Mouse (Mus musculus) brain, embryonic 14.5 days (tissue): Measurements from ENCODE around the gene Olfr281. TPM values are rescaled to one million over a fixed set of nuclear protein-coding genes. Genes with fewer than 3 reads are reported as not detected.

ENCODE experiments used
- DNase-seq: peaks from one replicate; pipeline ENCODE4 v3.0.0-alpha.2; 2011; ENCODE audit warnings: low read depth
- CTCF ChIP-seq: fragments of 200-500 bp; IDR thresholded peaks from 2 replicates; pipeline ENCODE4 v1.5.1; 2012; ENCODE audit warnings: inconsistent platforms, mild to moderate bottlenecking, moderate library complexity, borderline replicate concordance; ENCODE audit not compliant: insufficient read depth, insufficient read length; ENCODE audit errors: extremely low read depth
- POLR2A ChIP-seq: fragments of 200-500 bp; IDR thresholded peaks from 2 replicates; pipeline ENCODE4 v1.6.1; 2012; ENCODE audit warnings: mild to moderate bottlenecking, inconsistent platforms, borderline replicate concordance; ENCODE audit not compliant: poor library complexity, insufficient read depth, insufficient read length, severe bottlenecking; ENCODE audit errors: extremely low read depth
- polyA plus RNA-seq: library from polyadenylated mRNA; depleted of rRNA; stranded (reverse); fragments of >200 nt; gene quantifications from 2 replicates; pipeline ENCODE4 v1.2.3, GENCODE M21; 2012; rRNA removed

The Olfr281 gene
- polyA plus RNA-seq, 1 experiment = not detected

DNA sequence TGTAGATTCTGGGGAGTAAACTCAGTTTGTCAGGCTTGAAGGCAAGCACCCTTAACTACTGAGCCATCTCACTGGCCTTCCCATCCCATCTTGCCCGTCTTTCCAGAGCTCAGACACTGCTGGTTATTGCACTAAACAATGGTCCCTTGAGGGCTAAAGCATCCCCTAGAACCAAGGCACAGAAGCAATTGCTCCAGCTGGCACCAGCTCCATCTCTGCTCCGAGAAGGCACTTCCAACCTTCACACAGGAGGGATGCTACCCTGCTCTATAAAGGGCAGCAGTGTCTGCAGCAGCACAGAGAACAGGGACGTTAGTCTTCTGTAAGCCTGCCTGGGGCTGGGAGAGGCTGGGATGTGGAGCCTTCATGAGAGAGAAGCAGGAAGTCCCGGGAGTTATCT is 39.7 kb downstream of the Olfr281 start, which contains the start of gene Olfr279:
Gene Olfr279, plus strand, starts transcription at position 301 of the 400 bp plus-strand sequence.
- no peak for TF ChIP-seq POLR2A
- TF ChIP-seq CTCF = no peak
- no peak for DNase-seq

GRCm38 (mm10) chr15:98497631-98498030 is 45.2 kb downstream of the Olfr281 start:
- no peak for DNase-seq
- TF ChIP-seq CTCF = no peak
- no peak for TF ChIP-seq POLR2A

DNA sequence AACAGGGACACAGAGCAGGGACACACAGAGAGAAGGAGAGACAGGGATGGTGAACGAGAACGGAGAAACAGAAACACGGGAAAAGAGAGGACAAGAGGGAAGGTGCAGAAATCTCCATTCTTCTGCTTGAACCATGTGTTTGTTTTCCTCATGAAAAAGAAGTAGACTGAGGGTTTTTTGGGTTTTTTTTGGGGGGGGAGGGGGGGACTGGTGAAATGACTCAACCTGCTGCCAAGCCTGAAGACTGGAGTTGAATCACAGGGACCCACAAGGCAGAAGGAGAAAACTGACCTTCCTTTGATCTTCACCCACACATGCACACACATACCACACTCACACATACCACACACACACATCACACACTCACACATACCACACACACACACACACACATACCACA is 50.9 kb downstream of the Olfr281 start:
- TF ChIP-seq CTCF (no peak), POLR2A (no peak)
- no peak for DNase-seq

DNA sequence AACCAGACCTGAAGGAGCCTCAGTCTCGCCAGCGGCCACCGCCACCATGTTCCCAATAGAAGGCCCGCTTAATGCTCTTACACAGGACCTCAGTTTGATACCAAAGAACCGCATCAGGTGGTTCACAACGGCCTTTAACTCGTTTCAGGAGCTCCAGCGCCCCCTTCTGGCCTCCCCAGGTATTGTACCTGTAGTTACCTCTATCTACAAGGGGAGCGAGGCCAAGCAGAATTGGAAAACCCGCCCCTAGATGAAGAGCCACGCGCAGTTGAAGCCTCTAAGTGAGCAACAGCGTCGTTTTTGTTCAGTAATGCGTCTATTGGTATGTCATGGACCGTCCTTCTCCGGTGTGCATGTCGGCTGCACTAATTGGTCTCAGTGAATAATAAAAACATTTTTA is 52.1 kb downstream of the Olfr281 start:
- TF ChIP-seq POLR2A = no peak
- TF ChIP-seq CTCF = peak; percentile 73
- DNase-seq = peak; percentile 53

DNA sequence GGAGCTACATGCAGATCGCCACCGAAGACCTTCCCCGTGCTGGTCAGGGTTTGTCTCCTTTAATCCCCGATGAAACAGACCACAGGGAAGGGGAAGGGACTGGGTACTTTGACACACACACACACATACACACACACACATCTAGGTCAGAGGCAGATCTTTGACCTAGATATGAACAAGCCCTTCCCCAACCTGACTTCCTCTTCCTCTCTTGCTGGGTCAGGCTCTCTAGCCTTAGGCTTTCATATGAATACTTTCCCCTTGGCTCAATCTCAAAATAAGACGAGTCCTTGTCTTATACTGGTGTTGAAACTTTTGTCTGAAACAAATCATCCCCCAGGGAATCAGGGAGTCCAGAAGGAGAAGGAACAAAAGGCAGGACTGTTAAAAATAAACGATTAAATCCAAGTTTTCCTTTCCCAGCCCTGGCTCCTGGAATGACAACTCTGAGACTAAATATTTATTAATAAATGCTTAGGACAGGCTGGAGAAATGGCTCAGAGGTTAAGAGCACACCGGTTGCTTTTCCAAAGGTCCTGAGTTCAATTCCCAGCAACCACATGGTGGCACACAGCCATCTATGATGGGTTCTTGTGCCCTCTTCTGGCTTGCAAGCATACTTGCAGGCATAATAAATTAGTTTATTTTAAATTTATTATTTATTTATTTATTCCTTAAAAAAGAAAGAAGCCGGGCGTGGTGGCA is 54.0 kb downstream of the Olfr281 start:
- no peak for DNase-seq

DNA sequence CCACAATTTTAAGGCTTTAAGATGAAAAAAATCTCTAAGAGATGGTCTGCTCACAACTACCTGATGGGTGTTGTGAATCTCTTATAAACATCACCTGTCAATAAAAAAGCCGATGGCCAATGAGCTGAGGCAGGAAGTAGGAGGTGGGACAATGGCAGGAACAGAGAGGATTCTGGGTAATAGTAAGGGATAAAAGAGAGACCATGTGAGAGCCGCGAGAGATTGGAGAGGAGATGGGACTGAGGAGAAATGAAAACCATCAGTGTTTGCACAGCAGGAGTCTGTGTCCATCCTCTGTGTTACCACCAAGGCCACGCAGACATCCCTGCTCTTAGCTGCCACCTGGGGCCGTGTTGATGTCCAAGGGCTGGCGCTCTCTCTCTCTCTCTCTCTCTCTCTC is 54.9 kb downstream of the Olfr281 start:
- no peak for DNase-seq
- TF ChIP-seq CTCF (no peak), POLR2A (no peak)

More for the DNA sequence above, 54.0 kb downstream of the Olfr281 start:
- TF ChIP-seq POLR2A (no peak), CTCF (no peak)

DNA sequence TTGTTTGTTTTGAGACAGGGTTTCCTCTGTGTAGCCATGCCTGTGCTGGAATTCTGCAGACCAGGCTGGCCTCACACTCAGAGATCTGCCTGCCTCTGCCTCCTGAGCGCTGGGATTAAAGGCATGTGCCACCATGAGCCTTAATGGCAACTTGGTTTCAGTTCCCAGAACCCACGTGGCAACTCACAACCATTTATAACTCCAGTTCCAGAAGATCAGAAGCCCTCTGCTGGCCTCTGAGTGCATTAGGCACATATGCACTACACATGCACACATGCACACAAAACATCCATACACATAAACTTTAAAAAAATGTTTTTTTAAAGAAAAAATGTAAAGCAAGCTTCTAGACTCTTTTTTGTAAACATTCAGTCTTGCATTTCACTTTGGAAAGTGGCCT is 57.0 kb downstream of the Olfr281 start:
- no peak for TF ChIP-seq CTCF
- DNase-seq = no peak

Other genes with a start within 250 kb of the Olfr281 start
- not detected in 2 replicates for gene Gm44579, start 231.6 kb upstream of the Olfr281 start, polyA plus RNA-seq
- gene Olfr287, start 231.5 kb upstream of the Olfr281 start, polyA plus RNA-seq = not detected in 2 replicates
- gene Olfr286, start 218.1 kb upstream of the Olfr281 start, polyA plus RNA-seq = not detected in 2 replicates
- not detected in 2 replicates for gene H1fnt, start 195.3 kb upstream of the Olfr281 start, polyA plus RNA-seq
- gene Zfp641, start 156.4 kb upstream of the Olfr281 start, polyA plus RNA-seq = 7.7 and 13.9 TPM in 2 replicates
- not detected in 2 replicates for gene Olfr285, start 135.2 kb upstream of the Olfr281 start, polyA plus RNA-seq
- not detected in 2 replicates for gene Olfr284, start 111.6 kb upstream of the Olfr281 start, polyA plus RNA-seq
- not detected in 2 replicates for gene Olfr283, start 71.6 kb upstream of the Olfr281 start, polyA plus RNA-seq
- gene Olfr282, start 21.4 kb upstream of the Olfr281 start, polyA plus RNA-seq = not detected in 2 replicates
- not detected in 2 replicates for gene OR5BS1P, start 17.3 kb downstream of the Olfr281 start, polyA plus RNA-seq
- not detected in 2 replicates for gene Lalba, start 30.1 kb downstream of the Olfr281 start, polyA plus RNA-seq
- gene Olfr279, start 39.8 kb downstream of the Olfr281 start, polyA plus RNA-seq = not detected in 2 replicates
- 106 and 115 TPM in 2 replicates for gene Kansl2, start 81.7 kb downstream of the Olfr281 start, polyA plus RNA-seq
- gene Ccnt1, start 118.3 kb downstream of the Olfr281 start, polyA plus RNA-seq = 25.5 and 29.5 TPM in 2 replicates
- gene 4930415O20Rik, start 118.4 kb downstream of the Olfr281 start, polyA plus RNA-seq = not detected in 2 replicates
- 38.3 and 50.2 TPM in 2 replicates for gene Adcy6, start 157.5 kb downstream of the Olfr281 start, polyA plus RNA-seq
- 287 and 323 TPM in 2 replicates for gene Cacnb3, start 178.3 kb downstream of the Olfr281 start, polyA plus RNA-seq
- 38.9 and 55.6 TPM in 2 replicates for gene Ddx23, start 210.3 kb downstream of the Olfr281 start, polyA plus RNA-seq
- gene Rnd1, start 224.9 kb downstream of the Olfr281 start, polyA plus RNA-seq = 13.7 and 14.0 TPM in 2 replicates